Mouse (Mus musculus) frontal cortex, adult (tissue): ENCODE results near the gene Rnf169.
"Not testable (repeated sequence)": the region's sequence is repeated elsewhere in the genome, so short reads cannot be mapped to it uniquely, and the experiment has no call there.

ENCODE experiments used
- ATAC-seq: cut with Nextera tagmentation; 2 replicates; pipeline ENCODE4 v1.9.2; 2017; ENCODE audit warnings: mild to moderate bottlenecking, moderate library complexity, mixed read lengths; ENCODE audit not compliant: low TSS enrichment

Rnf169 gene

DNA sequence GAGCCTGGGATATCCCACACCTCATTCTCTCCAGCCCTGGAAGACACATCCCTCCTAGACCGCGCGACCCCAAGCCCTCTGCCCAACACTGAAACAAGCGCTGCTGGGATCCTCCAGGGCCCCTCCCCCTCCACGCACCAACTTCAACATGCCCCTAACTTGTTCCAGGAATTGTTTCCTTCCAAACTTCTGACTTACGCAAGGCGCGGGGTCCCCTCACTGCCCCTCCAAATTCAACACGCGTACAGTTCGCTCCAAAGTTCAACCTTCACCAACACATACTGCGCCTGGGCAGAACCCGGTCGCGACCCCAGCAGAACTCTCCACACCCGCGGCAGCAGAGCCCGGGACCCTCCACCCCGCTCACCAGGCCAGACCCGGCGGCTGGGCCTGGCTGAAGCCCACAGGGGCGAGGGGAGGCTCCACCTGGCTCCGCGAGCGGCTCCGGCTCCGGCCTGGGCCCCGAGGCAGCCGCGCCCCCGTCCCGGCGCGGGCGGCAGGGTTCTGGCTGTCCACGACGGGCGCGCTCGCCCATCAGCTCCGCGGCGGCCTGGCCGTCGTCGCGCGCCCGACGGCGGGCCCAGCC, 609 bp downstream of the Rnf169 start:
- peak; percentile 25; the same call in 1 of the 2 replicates for ATAC-seq

- no peak for ATAC-seq
Observed at GRCm38 (mm10) chr7:99979081-99979480, 1.2 kb downstream of the Rnf169 start.

DNA sequence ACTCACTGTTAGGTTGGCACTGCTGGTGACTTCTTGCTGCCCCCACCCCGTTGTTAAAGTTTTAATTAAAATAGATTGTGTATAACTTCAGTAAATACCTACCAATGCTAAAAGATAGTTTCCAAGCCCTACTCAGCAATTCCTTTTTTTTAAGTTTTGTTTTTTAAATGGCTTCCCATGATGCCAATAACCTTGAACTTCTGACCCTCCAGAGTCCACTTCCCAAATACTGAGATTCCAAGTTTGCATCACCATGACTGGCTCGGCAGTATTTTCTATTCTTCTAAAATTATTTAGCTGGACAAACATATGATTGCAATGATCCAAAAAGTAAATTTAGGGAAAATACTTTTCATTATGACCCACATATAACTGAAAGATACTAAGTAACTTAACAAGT, 2.2 kb downstream of the Rnf169 start:
- ATAC-seq, result no peak

GRCm38 (mm10) chr7:99975819-99976575, 4.3 kb downstream of the Rnf169 start:
- ATAC-seq, result no peak

DNA sequence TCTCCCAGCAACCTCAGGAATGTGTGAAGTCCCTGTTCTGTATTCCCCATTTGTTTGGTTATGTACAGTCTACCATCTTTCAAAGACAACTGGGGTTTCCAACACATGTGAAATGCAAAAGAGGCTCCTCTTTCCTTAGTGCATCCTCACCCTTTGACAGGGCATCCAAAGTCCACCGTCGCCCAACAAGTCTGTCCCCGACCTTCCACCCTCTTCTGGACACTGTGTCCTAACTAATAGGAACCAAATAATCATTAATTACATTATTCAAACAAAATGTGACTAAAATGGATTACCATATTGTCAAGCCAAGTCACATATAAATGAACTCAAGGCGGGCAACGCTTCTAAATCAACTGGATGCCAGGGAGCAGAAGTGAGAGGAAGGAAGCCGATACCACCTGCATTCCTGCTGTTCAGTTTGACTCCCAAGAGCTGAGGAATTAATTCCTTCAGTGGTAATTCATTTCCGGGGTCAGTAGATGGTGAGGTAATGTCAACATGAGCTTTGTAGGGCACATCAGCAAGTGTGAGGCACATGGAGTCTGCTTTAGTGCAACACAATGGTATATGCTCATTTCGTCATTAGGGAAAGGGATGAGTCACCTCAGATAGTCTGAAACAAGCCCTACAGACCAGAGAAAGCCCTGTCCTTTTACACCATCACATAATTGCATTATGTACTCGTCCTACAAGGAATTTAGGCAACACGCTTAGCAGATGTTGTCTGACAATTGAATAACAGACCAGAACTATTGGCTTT, 5.9 kb downstream of the Rnf169 start:
- no peak for ATAC-seq

- not testable (repeated sequence) for ATAC-seq
Observed at GRCm38 (mm10) chr7:99972912-99973311, 7.3 kb downstream of the Rnf169 start.

- no peak for ATAC-seq
Observed at GRCm38 (mm10) chr7:99971926-99972325, 8.3 kb downstream of the Rnf169 start.

DNA sequence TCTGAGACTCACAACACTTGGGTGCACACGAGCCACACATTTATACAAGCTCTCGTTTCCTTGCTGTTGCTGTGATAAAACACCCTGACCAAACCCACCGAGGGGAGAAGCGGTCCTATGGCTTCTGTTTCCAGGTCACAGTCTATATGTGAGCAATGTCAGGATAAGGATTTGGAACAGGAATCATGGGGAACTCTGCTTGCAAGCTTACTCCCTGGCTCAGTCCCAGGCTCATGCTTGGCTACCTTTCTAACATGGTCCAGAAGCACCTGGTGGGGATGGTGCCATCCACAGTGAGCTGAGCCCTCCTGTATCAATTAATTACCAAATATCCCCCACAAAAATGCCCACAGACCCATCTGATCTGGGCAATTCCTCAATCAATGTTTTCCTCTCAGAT, 11.1 kb downstream of the Rnf169 start:
- ATAC-seq, result no peak

DNA sequence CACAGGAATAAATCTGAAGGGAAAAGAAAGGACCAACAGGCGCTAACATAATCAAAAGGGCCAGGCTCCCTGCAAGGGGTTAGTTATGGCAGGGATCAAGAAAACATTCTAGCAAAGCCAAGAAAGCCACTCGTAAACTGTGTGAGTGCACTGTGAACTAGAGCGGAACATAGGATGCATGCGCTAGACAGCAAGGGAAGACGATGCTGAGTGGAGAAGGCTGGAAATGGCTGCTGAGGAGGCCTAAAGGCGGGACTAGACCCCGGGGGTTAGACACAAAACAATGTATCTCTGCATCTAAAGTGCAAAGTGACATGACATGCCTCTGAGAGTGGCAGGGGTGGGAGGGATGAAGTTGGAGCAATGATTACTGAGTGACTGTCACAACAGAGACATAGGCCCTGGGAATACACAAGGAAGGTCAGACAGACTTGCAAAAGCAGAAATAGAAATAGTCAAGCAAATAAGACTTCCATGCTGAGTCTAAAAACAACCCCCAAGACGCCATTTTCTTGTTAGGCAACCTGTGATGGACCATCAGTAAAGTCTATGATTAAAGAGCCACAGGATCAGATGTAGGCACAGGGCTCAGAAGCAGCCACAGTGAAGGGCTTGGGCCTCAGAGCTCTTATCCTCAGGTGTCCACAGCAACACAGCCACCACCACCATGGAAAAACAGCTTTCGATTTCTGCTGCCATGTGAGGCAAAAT, 14.1 kb downstream of the Rnf169 start:
- no peak for ATAC-seq

- peak; percentile 64 for ATAC-seq
Observed at GRCm38 (mm10) chr7:99965020-99965841, 15.0 kb downstream of the Rnf169 start.

- ATAC-seq, result no peak
Observed at GRCm38 (mm10) chr7:99963237-99963860, 16.9 kb downstream of the Rnf169 start.

- ATAC-seq, result no peak
Observed at GRCm38 (mm10) chr7:99962536-99963236, 17.6 kb downstream of the Rnf169 start.

DNA sequence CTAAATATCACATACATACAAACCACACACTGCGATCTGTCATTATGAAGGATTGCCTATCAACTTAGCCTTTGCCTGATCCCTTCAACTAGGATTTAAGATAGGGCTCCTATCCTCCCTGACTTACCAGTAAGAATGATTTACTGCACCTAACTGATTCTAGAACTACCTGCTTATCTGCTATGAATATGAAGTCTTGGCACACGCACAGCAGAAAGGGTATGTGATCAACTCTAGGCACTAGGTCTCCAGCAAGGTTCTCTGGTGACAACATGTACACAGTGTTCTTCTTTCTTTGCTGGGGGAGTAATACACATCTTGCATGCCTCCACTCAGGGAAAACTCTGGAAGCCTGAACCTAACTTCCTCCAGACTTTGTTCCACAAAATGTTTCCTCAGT, 18.7 kb downstream of the Rnf169 start:
- ATAC-seq, result no peak

DNA sequence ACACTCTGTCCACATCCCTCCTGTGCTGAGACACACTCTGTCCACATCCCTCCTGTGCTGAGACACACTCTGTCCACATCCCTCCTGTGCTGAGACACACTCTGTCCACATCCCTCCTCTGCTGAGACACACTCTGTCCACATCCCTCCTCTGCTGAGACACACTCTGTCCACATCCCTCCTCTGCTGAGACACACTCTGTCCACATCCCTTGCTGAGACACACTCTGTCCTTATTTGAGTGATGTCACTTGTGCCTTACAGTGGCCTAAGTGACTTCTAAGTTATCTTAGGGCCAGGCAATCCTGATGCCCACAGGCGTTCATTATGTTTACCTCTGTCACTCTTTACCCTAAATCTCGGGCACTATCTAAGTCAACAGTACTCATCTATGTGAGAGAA, 19.7 kb downstream of the Rnf169 start:
- ATAC-seq, result not testable (repeated sequence)

DNA sequence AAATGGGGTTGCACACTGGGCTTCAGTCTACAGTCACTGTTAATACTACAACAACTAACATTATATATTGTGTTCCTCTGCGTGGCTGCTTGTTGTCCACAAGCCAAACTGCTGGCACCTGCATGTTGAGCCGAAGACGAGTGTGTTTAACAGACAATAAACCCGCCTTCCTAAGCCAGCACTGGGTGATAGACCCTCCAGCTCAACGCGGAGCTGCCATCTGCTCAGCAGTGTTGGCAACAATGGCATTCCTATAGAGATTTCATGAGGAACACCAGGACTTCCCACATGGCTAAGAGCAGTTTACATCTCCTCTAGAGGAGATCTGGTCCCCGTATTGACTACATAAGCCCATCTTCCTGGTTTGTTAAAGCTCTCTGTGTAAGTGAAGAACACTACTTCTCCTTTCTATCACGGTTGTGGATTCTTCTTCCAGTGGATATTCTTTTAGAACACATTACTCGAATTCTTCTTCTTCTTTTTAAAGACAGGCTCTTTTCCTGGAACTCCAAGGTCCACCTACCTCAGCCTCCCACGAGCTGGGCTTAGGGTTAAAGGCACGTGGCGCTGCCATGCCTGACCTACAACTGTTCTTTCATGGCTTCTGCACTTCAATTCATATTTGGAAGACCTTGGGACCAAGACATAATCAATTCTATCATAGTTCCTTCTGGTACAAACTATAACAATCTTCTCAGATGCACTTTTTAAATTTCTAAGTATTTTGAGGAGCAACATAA, 22.9 kb downstream of the Rnf169 start:
- no peak for ATAC-seq

GRCm38 (mm10) chr7:99956095-99956494, 24.2 kb downstream of the Rnf169 start:
- ATAC-seq, result no peak

DNA sequence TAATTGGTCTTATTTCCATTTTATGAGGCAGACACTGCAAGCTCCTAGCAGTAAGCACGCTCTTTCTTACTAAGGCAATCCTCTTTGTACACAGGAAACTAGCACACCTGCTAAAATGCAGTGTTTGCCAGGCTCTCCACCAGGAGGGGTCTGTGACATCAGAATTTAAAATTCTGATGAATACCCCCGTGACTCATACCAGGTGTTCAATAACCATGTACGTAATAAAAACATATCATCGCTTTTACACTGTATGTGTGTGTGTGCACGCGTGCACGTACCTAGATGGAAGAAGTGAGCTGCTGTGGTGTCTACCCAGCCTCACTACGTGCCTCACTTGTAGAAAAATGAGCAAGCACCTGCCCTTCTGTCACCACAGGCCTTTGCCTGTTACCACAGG, 26.0 kb downstream of the Rnf169 start:
- ATAC-seq, result no peak

- peak; percentile 94 for ATAC-seq
Observed at GRCm38 (mm10) chr7:99953442-99954098, 26.7 kb downstream of the Rnf169 start.

DNA sequence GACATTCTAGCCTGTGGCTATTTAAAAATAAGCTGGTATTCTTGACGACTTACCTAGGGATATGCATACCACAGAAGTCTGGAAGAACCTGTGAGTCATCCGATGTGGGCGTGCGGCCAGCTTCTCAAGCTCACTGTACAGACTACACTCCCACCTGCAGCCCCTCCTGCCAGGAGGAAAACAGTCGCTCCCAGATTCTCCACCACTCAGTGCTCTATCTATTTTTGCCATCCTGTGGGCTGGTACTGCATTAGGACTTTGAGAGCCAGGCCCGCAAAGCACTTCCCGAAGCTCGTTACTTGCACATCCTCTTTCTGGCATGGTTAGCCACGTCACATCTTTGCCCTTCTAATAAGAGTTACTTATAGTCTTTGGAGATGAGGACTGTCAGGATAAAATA, 32.9 kb downstream of the Rnf169 start:
- ATAC-seq, result peak; percentile 99
